Mouse (Mus musculus) C2C12 (cell line): ENCODE measurements around the gene Cavin1.

Experiments
- CTCF ChIP-seq: IDR thresholded peaks from one replicate; pipeline ENCODE4 v1.5.1; 2011; ENCODE audit not compliant: control insufficient read depth, insufficient read depth, insufficient read length
- FOSL1 ChIP-seq: IDR thresholded peaks from one replicate; pipeline ENCODE4 v1.8.0; 2011; ENCODE audit warnings: mild to moderate bottlenecking, low read length; ENCODE audit not compliant: poor library complexity, insufficient read depth, severe bottlenecking
- MAX ChIP-seq: IDR thresholded peaks from one replicate; pipeline ENCODE4 v1.6.1; 2011; ENCODE audit warnings: mild to moderate bottlenecking, control low read depth
- MYOD1 ChIP-seq: IDR thresholded peaks from one replicate; pipeline ENCODE4 v1.6.1; 2011; ENCODE audit warnings: low read depth; ENCODE audit not compliant: control insufficient read depth, insufficient read length
- MYOG ChIP-seq: IDR thresholded peaks from one replicate; pipeline ENCODE4 v1.6.1; 2011; ENCODE audit not compliant: control insufficient read depth, insufficient read length; ENCODE audit errors: extremely low read depth
- USF1 ChIP-seq: IDR thresholded peaks from one replicate; pipeline ENCODE4 v1.6.1; 2011; ENCODE audit warnings: low read depth, mild to moderate bottlenecking, control low read depth, moderate library complexity

DNA sequence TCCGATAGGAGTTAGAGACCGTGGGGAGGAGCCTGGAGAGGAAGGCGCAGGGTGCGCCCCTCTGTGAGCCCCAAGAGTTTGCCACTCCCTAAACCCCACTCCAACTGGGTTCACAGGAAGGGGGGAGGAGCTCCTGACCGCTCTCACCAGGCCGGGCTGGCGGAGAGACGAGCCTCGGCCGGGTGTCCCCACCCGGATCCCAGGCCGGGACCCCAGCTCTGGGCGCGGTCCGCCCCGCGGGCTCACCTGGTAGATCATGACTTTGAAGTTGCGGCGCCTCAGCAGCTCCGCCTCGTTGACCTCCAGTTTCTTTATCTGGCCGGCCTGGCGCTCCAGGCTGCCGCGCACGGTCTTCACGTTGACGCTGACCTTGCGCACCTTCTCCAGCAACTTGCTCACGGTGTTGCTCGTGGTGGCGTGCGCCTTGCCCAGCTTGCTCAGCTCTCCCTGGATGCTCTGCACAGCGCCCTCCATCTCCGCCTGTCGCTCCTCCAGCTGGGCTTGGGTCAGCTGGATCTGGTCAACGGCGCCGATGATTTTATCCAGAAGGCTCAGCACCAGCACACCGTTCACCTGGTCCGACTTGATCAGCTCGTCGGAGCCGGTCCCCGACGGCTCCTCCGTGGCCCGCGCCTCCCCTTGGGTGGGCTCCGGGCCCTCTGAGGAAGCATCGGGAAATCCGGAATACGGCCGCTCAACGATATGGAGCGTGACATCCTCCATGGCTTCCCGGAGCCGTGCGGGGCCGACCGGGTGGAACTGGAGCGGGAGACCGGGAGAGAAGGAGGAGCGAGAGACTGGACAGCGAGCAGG is 737 bp downstream of the Cavin1 start:
- TF ChIP-seq CTCF, result no peak
- TF ChIP-seq USF1, result no peak
- TF ChIP-seq MYOD1, result no peak
- no peak for TF ChIP-seq MAX
- no peak for TF ChIP-seq FOSL1
- no peak for TF ChIP-seq MYOG
